Mouse (Mus musculus) MEL (cell line): Measurements from ENCODE around the gene Ncmap. TPM values are rescaled to one million over a fixed set of nuclear protein-coding genes. Genes with fewer than 3 reads are reported as not detected.

ENCODE experiments used
- DNase-seq: peaks from one replicate; pipeline ENCODE4 v3.0.0; 2011; ENCODE audit warnings: low read depth, low spot score
- H3K27ac ChIP-seq: 2 replicates; pipeline ENCODE4 v1.5.1; 2012; ENCODE audit warnings: low read depth, mild to moderate bottlenecking, control low read depth, low read length, moderate library complexity; ENCODE audit not compliant: control insufficient read depth
- H3K27me3 ChIP-seq, 2 experiments: fragments of 150-350 bp in 1 of 2; sonication (generic) in 1 of 2; 2 replicates each; pipeline ENCODE4 v1.6.1; 2012; ENCODE audit warnings: low read length in 2 of 2, mild to moderate bottlenecking in 2 of 2, improper control_type of control experiment in 1 of 2, moderate library complexity in 1 of 2; ENCODE audit not compliant: insufficient read depth in 2 of 2, control insufficient read depth in 1 of 2
- H3K36me3 ChIP-seq, 2 experiments: 2 replicates each; pipeline ENCODE4 v1.6.1; 2012 to 2014; ENCODE audit warnings: low read length in 2 of 2, improper control_type of control experiment in 1 of 2, inconsistent platforms in 1 of 2, mild to moderate bottlenecking in 1 of 2; ENCODE audit not compliant: insufficient read depth in 2 of 2, control insufficient read depth in 1 of 2
- H3K4me1 ChIP-seq, 2 experiments: fragments of 150-350 bp in 1 of 2; sonication (generic) in 1 of 2; 2 replicates each; pipeline ENCODE4 v1.6.1; 2012; ENCODE audit warnings: low read length in 2 of 2, improper control_type of control experiment in 1 of 2, mild to moderate bottlenecking in 1 of 2; ENCODE audit not compliant: insufficient read depth in 2 of 2, control insufficient read depth in 1 of 2
- H3K4me3 ChIP-seq, 2 experiments: fragments of 150-350 bp in 1 of 2; sonication (generic) in 1 of 2; 2 replicates each; pipeline ENCODE4 v1.5.1; 2012; ENCODE audit warnings: low read depth in 2 of 2, low read length in 2 of 2, mild to moderate bottlenecking in 2 of 2, moderate library complexity in 2 of 2, control low read depth in 1 of 2, improper control_type of control experiment in 1 of 2; ENCODE audit not compliant: control insufficient read depth in 1 of 2, insufficient read depth in 1 of 2
- H3K79me2 ChIP-seq: 2 replicates; pipeline ENCODE4 v1.6.1; 2012; ENCODE audit warnings: mild to moderate bottlenecking, low read length, moderate library complexity; ENCODE audit not compliant: control insufficient read depth, poor library complexity, insufficient read depth
- H3K9ac ChIP-seq: 2 replicates; pipeline ENCODE4 v1.6.1; 2012; ENCODE audit warnings: low read depth, mild to moderate bottlenecking, control low read depth, low read length, moderate library complexity; ENCODE audit not compliant: control insufficient read depth, poor library complexity, severe bottlenecking
- H3K9me3 ChIP-seq: fragments of 150-350 bp; sonication (generic); replicated peaks from 2 replicates; pipeline ENCODE4 v1.6.1; 2012; ENCODE audit warnings: mild to moderate bottlenecking, low read length, improper control_type of control experiment, moderate library complexity; ENCODE audit not compliant: insufficient read depth
- CHD2 ChIP-seq: IDR thresholded peaks from 2 replicates; pipeline ENCODE4 v1.6.1; 2011; ENCODE audit warnings: low read length, improper control_type of control experiment
- CTCF ChIP-seq, 3 experiments: IDR thresholded peaks in 2 of 3; conservative IDR thresholded peaks in 1 of 3; 2 replicates each; pipeline ENCODE4 v1.5.1; 2011 to 2012; ENCODE audit warnings: low read length in 3 of 3, low read depth in 2 of 3, mild to moderate bottlenecking in 2 of 3, improper control_type of control experiment in 1 of 3, inconsistent platforms in 1 of 3, mixed read lengths in 1 of 3, moderate library complexity in 1 of 3; ENCODE audit not compliant: control insufficient read depth in 1 of 3, insufficient read depth in 1 of 3, poor library complexity in 1 of 3, severe bottlenecking in 1 of 3
- E2F4 ChIP-seq: IDR thresholded peaks from 2 replicates; pipeline ENCODE4 v1.6.1; 2011; ENCODE audit warnings: low read depth, low read length, improper control_type of control experiment, borderline replicate concordance
- ELF1 ChIP-seq: IDR thresholded peaks from 2 replicates; pipeline ENCODE4 v1.6.1; 2014; ENCODE audit warnings: low read depth, mild to moderate bottlenecking, inconsistent platforms, low read length, improper control_type of control experiment, moderate library complexity
- EP300 ChIP-seq, 2 experiments: IDR thresholded peaks; 2 replicates each; pipeline ENCODE4 v1.6.1; 2011; ENCODE audit warnings: improper control_type of control experiment in 2 of 2, low read length in 2 of 2, low read depth in 1 of 2, mild to moderate bottlenecking in 1 of 2
- ETS1 ChIP-seq: IDR thresholded peaks from 2 replicates; pipeline ENCODE4 v1.6.1; 2012; ENCODE audit warnings: low read depth, mild to moderate bottlenecking, inconsistent platforms, low read length, improper control_type of control experiment, moderate library complexity
- GABPA ChIP-seq: IDR thresholded peaks from 2 replicates; pipeline ENCODE4 v1.6.1; 2012; ENCODE audit warnings: low read depth, mild to moderate bottlenecking, inconsistent platforms, low read length, improper control_type of control experiment, moderate library complexity
- HCFC1 ChIP-seq: IDR thresholded peaks from 2 replicates; pipeline ENCODE4 v1.6.1; 2012; ENCODE audit warnings: low read depth, mild to moderate bottlenecking, inconsistent platforms, low read length, improper control_type of control experiment, moderate library complexity
- KAT2A ChIP-seq: conservative IDR thresholded peaks from 2 replicates; pipeline ENCODE4 v1.6.1; 2012; ENCODE audit warnings: low read depth, low read length, improper control_type of control experiment, inconsistent platforms
- MAX ChIP-seq: IDR thresholded peaks from 2 replicates; pipeline ENCODE4 v1.6.1; 2011; ENCODE audit warnings: low read length, improper control_type of control experiment
- MAZ ChIP-seq: IDR thresholded peaks from 2 replicates; pipeline ENCODE4 v1.6.1; 2012; ENCODE audit warnings: low read depth, mild to moderate bottlenecking, inconsistent platforms, low read length, improper control_type of control experiment
- MXI1 ChIP-seq: IDR thresholded peaks from 2 replicates; pipeline ENCODE4 v1.6.1; 2011; ENCODE audit warnings: mild to moderate bottlenecking, low read depth, low read length, improper control_type of control experiment
- MYB ChIP-seq: IDR thresholded peaks from 2 replicates; pipeline ENCODE4 v1.6.1; 2011; ENCODE audit warnings: mild to moderate bottlenecking, low read depth, low read length, improper control_type of control experiment
- MYC ChIP-seq: IDR thresholded peaks from 2 replicates; pipeline ENCODE4 v1.6.1; 2011; ENCODE audit warnings: low read depth, mild to moderate bottlenecking, low read length, improper control_type of control experiment, moderate library complexity
- NELFE ChIP-seq: IDR thresholded peaks from 2 replicates; pipeline ENCODE4 v1.6.1; 2011; ENCODE audit warnings: low read depth, low read length, improper control_type of control experiment
- POLR2AphosphoS2 ChIP-seq: IDR thresholded peaks from 2 replicates; pipeline ENCODE4 v1.6.1; 2011; ENCODE audit warnings: low read length, improper control_type of control experiment
- POLR2AphosphoS5 ChIP-seq: IDR thresholded peaks from 2 replicates; pipeline ENCODE4 v1.6.1; 2012; ENCODE audit warnings: low read depth, borderline replicate concordance, mild to moderate bottlenecking, inconsistent platforms, low read length, moderate library complexity, mixed read lengths
- RAD21 ChIP-seq: IDR thresholded peaks from 2 replicates; pipeline ENCODE4 v1.6.1; 2011; ENCODE audit warnings: mild to moderate bottlenecking, low read depth, low read length, improper control_type of control experiment
- RCOR1 ChIP-seq: IDR thresholded peaks from 2 replicates; pipeline ENCODE4 v1.6.1; 2012; ENCODE audit warnings: low read depth, mild to moderate bottlenecking, inconsistent platforms, low read length, improper control_type of control experiment
- SMC3 ChIP-seq: IDR thresholded peaks from 2 replicates; pipeline ENCODE4 v1.6.1; 2011; ENCODE audit warnings: low read depth, low read length, improper control_type of control experiment
- TAL1 ChIP-seq: IDR thresholded peaks from 2 replicates; pipeline ENCODE4 v1.6.1; 2012; ENCODE audit warnings: mild to moderate bottlenecking, inconsistent platforms, low read length, moderate library complexity, mixed read lengths
- TBP ChIP-seq: IDR thresholded peaks from 2 replicates; pipeline ENCODE4 v1.8.0; 2011; ENCODE audit warnings: low read depth, low read length, improper control_type of control experiment
- UBTF ChIP-seq: IDR thresholded peaks from 2 replicates; pipeline ENCODE4 v1.6.1; 2012; ENCODE audit warnings: low read depth, mild to moderate bottlenecking, inconsistent platforms, low read length, improper control_type of control experiment, moderate library complexity, borderline replicate concordance; ENCODE audit not compliant: insufficient read depth
- USF2 ChIP-seq, 2 experiments: IDR thresholded peaks; 2 replicates each; pipeline ENCODE4 v1.6.1; 2011 to 2012; ENCODE audit warnings: improper control_type of control experiment in 2 of 2, low read length in 2 of 2, borderline replicate concordance in 1 of 2, inconsistent platforms in 1 of 2, low read depth in 1 of 2, mild to moderate bottlenecking in 1 of 2; ENCODE audit not compliant: insufficient read depth in 1 of 2
- ZC3H11A ChIP-seq: IDR thresholded peaks from 2 replicates; pipeline ENCODE4 v1.6.1; 2012; ENCODE audit warnings: low read depth, mild to moderate bottlenecking, inconsistent platforms, low read length, improper control_type of control experiment
- ZKSCAN1 ChIP-seq: IDR thresholded peaks from 2 replicates; pipeline ENCODE4 v1.6.1; 2012; ENCODE audit warnings: low read depth, mild to moderate bottlenecking, inconsistent platforms, low read length, improper control_type of control experiment, moderate library complexity
- ZMIZ1 ChIP-seq: IDR thresholded peaks from 2 replicates; pipeline ENCODE4 v1.6.1; 2012; ENCODE audit warnings: low read depth, mild to moderate bottlenecking, inconsistent platforms, low read length, improper control_type of control experiment, moderate library complexity
- ZNF384 ChIP-seq: IDR thresholded peaks from 2 replicates; pipeline ENCODE4 v1.6.1; 2012; ENCODE audit warnings: low read depth, mild to moderate bottlenecking, inconsistent platforms, low read length, improper control_type of control experiment
- polyA plus RNA-seq, 2 experiments: library from polyadenylated mRNA; stranded (reverse) in 1 of 2; unstranded in 1 of 2; fragments of >175 nt in 1 of 2; fragments of >200 nt in 1 of 2; gene quantifications; 2 replicates each; pipeline versions ENCODE4 v1.2.1 to v1.2.4; 2012; ENCODE audit warnings: low replicate concordance in 2 of 2, low read depth in 1 of 2; ENCODE audit not compliant: insufficient read length in 2 of 2, insufficient read depth in 1 of 2, missing spikeins in 1 of 2
- total RNA-seq: library from RNA; depleted of rRNA; stranded (reverse); fragments of 300-350 nt; gene quantifications from 2 replicates; pipeline ENCODE4 v1.2.3, GENCODE M21; 2012

Ncmap gene
- total and polyA plus RNA-seq, 3 experiments: 0.08 to 0.22 TPM; not detected in 1

- DNase-seq: peak; percentile 26
- Histone ChIP-seq H3K9ac (no peak overlapping the region), H3K4me3 (no peak overlapping the region), H3K27me3 (no peaks in the 10 kb centered on the region), H3K9me3 (no peaks in the 10 kb centered on the region), H3K79me2 (no peaks in the 10 kb centered on the region), H3K36me3 (no peaks in the 10 kb centered on the region), H3K4me1 (no peaks in the 10 kb centered on the region), H3K27ac (no peak overlapping the region)
- peak; percentile 18; the same call in 1 of the 2 replicates for TF ChIP-seq SMC3
- TF ChIP-seq RAD21: peak; percentile 2
- TF ChIP-seq CTCF (IDR thresholded peaks at IDR 0.05 in 2 of 3, conservative IDR thresholded peaks at IDR 0.05 in 1 of 3; ENCODE audit: control insufficient read depth in 1 of 3, insufficient read depth in 1 of 3, low read depth in 2 of 3, low read length in 3 of 3, poor library complexity in 1 of 3, severe bottlenecking in 1 of 3): peak in 2 of 3 experiments; percentile 40 to 48; a peak in 3 of 6 replicates
- TF ChIP-seq MYB: no peak
- no peak for TF ChIP-seq MAZ
Measured at GRCm38 (mm10) chr4:135396303-135396702, 1.7 kb downstream of the Ncmap start.

GRCm38 (mm10) chr4:135395375-135395774 is 2.7 kb downstream of the Ncmap start:
- H3K27me3 ChIP-seq: no peaks in the 10 kb centered on the region
- DNase-seq: no peak

GRCm38 (mm10) chr4:135394666-135395065 is 3.4 kb downstream of the Ncmap start:
- H3K4me1 ChIP-seq: peaks cover 0 to 2% of the 10 kb centered on the region in 2 experiments; a peak in 1 of 4 replicates
- H3K9me3 ChIP-seq: no peaks in the 10 kb centered on the region
- H3K36me3 ChIP-seq: no peaks in the 10 kb centered on the region; a peak in 1 of 4 replicates
- H3K79me2 ChIP-seq: no peaks in the 10 kb centered on the region
- H3K27me3 ChIP-seq: no peaks in the 10 kb centered on the region
- H3K9ac ChIP-seq: no peak overlapping the region
- H3K27ac ChIP-seq: no peak overlapping the region
- H3K4me3 ChIP-seq: no peak overlapping the region
- DNase-seq: no peak
- TF ChIP-seq RAD21 (no peak), CHD2 (no peak), GABPA (no peak), ETS1 (no peak), MYC (no peak), RCOR1 (no peak), ZNF384 (no peak), UBTF (no peak), EP300 (IDR thresholded peaks at IDR 0.05; ENCODE audit: low read depth in 1 of 2, low read length in 2 of 2) (no peak), NELFE (no peak), KAT2A (no peak), ZMIZ1 (no peak), HCFC1 (no peak), POLR2AphosphoS2 (no peak), MXI1 (no peak), ELF1 (no peak)

More at GRCm38 (mm10) chr4:135395375-135395774, 2.7 kb downstream of the Ncmap start:
- Histone ChIP-seq H3K4me1 (peaks cover 0 to 2% of the 10 kb centered on the region in 2 experiments; a peak in 1 of 4 replicates), H3K9me3 (no peaks in the 10 kb centered on the region), H3K27ac (no peak overlapping the region), H3K36me3 (no peaks in the 10 kb centered on the region; a peak in 1 of 4 replicates), H3K4me3 (no peak overlapping the region), H3K79me2 (no peaks in the 10 kb centered on the region), H3K9ac (no peak overlapping the region)
- TF ChIP-seq HCFC1 (no peak), USF2 (IDR thresholded peaks at IDR 0.05; ENCODE audit: borderline replicate concordance in 1 of 2, insufficient read depth in 1 of 2, low read depth in 1 of 2, low read length in 2 of 2) (no peak), MAX (no peak), E2F4 (no peak), POLR2AphosphoS5 (no peak), TAL1 (no peak), ZC3H11A (no peak), ETS1 (no peak), ZKSCAN1 (no peak), MYB (no peak), NELFE (no peak), CHD2 (no peak), ELF1 (no peak), KAT2A (no peak), ZMIZ1 (no peak), GABPA (no peak), CTCF (IDR thresholded peaks at IDR 0.05 in 2 of 3, conservative IDR thresholded peaks at IDR 0.05 in 1 of 3; ENCODE audit: control insufficient read depth in 1 of 3, insufficient read depth in 1 of 3, low read depth in 2 of 3, low read length in 3 of 3, poor library complexity in 1 of 3, severe bottlenecking in 1 of 3) (no peak), EP300 (IDR thresholded peaks at IDR 0.05; ENCODE audit: low read depth in 1 of 2, low read length in 2 of 2) (no peak), TBP (no peak)
